Mouse (Mus musculus): ENCODE results near the gene Vps35l.

Vps35l gene

GRCm38 (mm10) chr7:118775991-118776390 is 36.0 kb downstream of the Vps35l start:
- no peak for TF ChIP-seq NANOG (IDR thresholded peaks at IDR 0.05; ENCODE audit: borderline replicate concordance, low read length)
- TF ChIP-seq CTCF (conservative IDR thresholded peaks at IDR 0.05; ENCODE audit: low read length): no peak
- TF ChIP-seq POU5F1 (IDR thresholded peaks at IDR 0.05; ENCODE audit: borderline replicate concordance, low read length): no peak
- Histone ChIP-seq H3K4me3 (replicated peaks; ENCODE audit: low read length) (0 out of 2 replicates have a peak overlapping the region, but pooled peaks have one; percentile 5), H3K36me3 (ENCODE audit: insufficient read depth, low read length) (peaks cover 43% of the 10 kb centered on the region), H3K27me3 (ENCODE audit: insufficient read depth, low read length) (no peaks in the 10 kb centered on the region), H3K9me3 (ENCODE audit: low read length) (no peaks in the 10 kb centered on the region), H3K4me1 (replicated peaks; ENCODE audit: low read depth, low read length) (peaks cover 29% of the 10 kb centered on the region)

GRCm38 (mm10) chr7:118776491-118776890 is 36.5 kb downstream of the Vps35l start:
- TF ChIP-seq CTCF (conservative IDR thresholded peaks at IDR 0.05; ENCODE audit: low read length) (no peak), NANOG (IDR thresholded peaks at IDR 0.05; ENCODE audit: borderline replicate concordance, low read length) (no peak), POU5F1 (IDR thresholded peaks at IDR 0.05; ENCODE audit: borderline replicate concordance, low read length) (no peak)
- Histone ChIP-seq H3K4me1 (replicated peaks; ENCODE audit: low read depth, low read length) (peaks cover 29% of the 10 kb centered on the region), H3K9me3 (ENCODE audit: low read length) (no peaks in the 10 kb centered on the region), H3K27me3 (ENCODE audit: insufficient read depth, low read length) (no peaks in the 10 kb centered on the region), H3K4me3 (replicated peaks; ENCODE audit: low read length) (no peak overlapping the region), H3K36me3 (ENCODE audit: insufficient read depth, low read length) (peaks cover 47% of the 10 kb centered on the region)

GRCm38 (mm10) chr7:118777598-118778394 is 37.8 kb downstream of the Vps35l start:
- peaks cover 52% of the 10 kb centered on the region for H3K36me3 ChIP-seq (ENCODE audit: insufficient read depth, low read length)
- no peaks in the 10 kb centered on the region for H3K9me3 ChIP-seq (ENCODE audit: low read length)
- H3K4me1 ChIP-seq (replicated peaks; ENCODE audit: low read depth, low read length): peaks cover 23% of the 10 kb centered on the region
- H3K4me3 ChIP-seq (replicated peaks; ENCODE audit: low read length): no peak overlapping the region
- TF ChIP-seq POU5F1 (IDR thresholded peaks at IDR 0.05; ENCODE audit: borderline replicate concordance, low read length): no peak
- TF ChIP-seq CTCF (conservative IDR thresholded peaks at IDR 0.05; ENCODE audit: low read length): no peak
- TF ChIP-seq NANOG (IDR thresholded peaks at IDR 0.05; ENCODE audit: borderline replicate concordance, low read length): no peak
- no peaks in the 10 kb centered on the region for H3K27me3 ChIP-seq (ENCODE audit: insufficient read depth, low read length)

GRCm38 (mm10) chr7:118778561-118778960 is 38.5 kb downstream of the Vps35l start:
- Histone ChIP-seq H3K9me3 (ENCODE audit: low read length) (no peaks in the 10 kb centered on the region), H3K36me3 (ENCODE audit: insufficient read depth, low read length) (peaks cover 53% of the 10 kb centered on the region), H3K4me1 (replicated peaks; ENCODE audit: low read depth, low read length) (peaks cover 19% of the 10 kb centered on the region), H3K27me3 (ENCODE audit: insufficient read depth, low read length) (no peaks in the 10 kb centered on the region), H3K4me3 (replicated peaks; ENCODE audit: low read length) (no peak overlapping the region)
- TF ChIP-seq CTCF (conservative IDR thresholded peaks at IDR 0.05; ENCODE audit: low read length): no peak
- TF ChIP-seq POU5F1 (IDR thresholded peaks at IDR 0.05; ENCODE audit: borderline replicate concordance, low read length): no peak

- Histone ChIP-seq H3K9me3 (ENCODE audit: low read length) (no peaks in the 10 kb centered on the region), H3K4me1 (replicated peaks; ENCODE audit: low read depth, low read length) (peaks cover 17% of the 10 kb centered on the region), H3K4me3 (replicated peaks; ENCODE audit: low read length) (no peak overlapping the region), H3K27me3 (ENCODE audit: insufficient read depth, low read length) (no peaks in the 10 kb centered on the region), H3K36me3 (ENCODE audit: insufficient read depth, low read length) (peaks cover 42% of the 10 kb centered on the region)
- TF ChIP-seq NANOG (IDR thresholded peaks at IDR 0.05; ENCODE audit: borderline replicate concordance, low read length) (no peak), CTCF (conservative IDR thresholded peaks at IDR 0.05; ENCODE audit: low read length) (no peak), POU5F1 (IDR thresholded peaks at IDR 0.05; ENCODE audit: borderline replicate concordance, low read length) (no peak)
These were observed 43.4 kb downstream of the Vps35l start for GRCm38 (mm10) chr7:118783305-118784001.

GRCm38 (mm10) chr7:118786091-118786490 is 46.1 kb downstream of the Vps35l start:
- no peak for TF ChIP-seq POU5F1 (IDR thresholded peaks at IDR 0.05; ENCODE audit: borderline replicate concordance, low read length)
- no peak for TF ChIP-seq CTCF (conservative IDR thresholded peaks at IDR 0.05; ENCODE audit: low read length)
- no peak for TF ChIP-seq NANOG (IDR thresholded peaks at IDR 0.05; ENCODE audit: borderline replicate concordance, low read length)
- peaks cover 28% of the 10 kb centered on the region for H3K4me1 ChIP-seq (replicated peaks; ENCODE audit: low read depth, low read length)
- no peaks in the 10 kb centered on the region for H3K9me3 ChIP-seq (ENCODE audit: low read length)
- peaks cover 29% of the 10 kb centered on the region for H3K36me3 ChIP-seq (ENCODE audit: insufficient read depth, low read length)
- H3K27me3 ChIP-seq (ENCODE audit: insufficient read depth, low read length): no peaks in the 10 kb centered on the region
- no peak overlapping the region for H3K4me3 ChIP-seq (replicated peaks; ENCODE audit: low read length)

GRCm38 (mm10) chr7:118787326-118787725 is 47.3 kb downstream of the Vps35l start:
- Histone ChIP-seq H3K9me3 (ENCODE audit: low read length) (no peaks in the 10 kb centered on the region), H3K4me1 (replicated peaks; ENCODE audit: low read depth, low read length) (peaks cover 28% of the 10 kb centered on the region), H3K27me3 (ENCODE audit: insufficient read depth, low read length) (no peaks in the 10 kb centered on the region), H3K4me3 (replicated peaks; ENCODE audit: low read length) (no peak overlapping the region), H3K36me3 (ENCODE audit: insufficient read depth, low read length) (peaks cover 30% of the 10 kb centered on the region)
- TF ChIP-seq NANOG (IDR thresholded peaks at IDR 0.05; ENCODE audit: borderline replicate concordance, low read length) (no peak), POU5F1 (IDR thresholded peaks at IDR 0.05; ENCODE audit: borderline replicate concordance, low read length) (no peak), CTCF (conservative IDR thresholded peaks at IDR 0.05; ENCODE audit: low read length) (no peak)

- Histone ChIP-seq H3K27me3 (ENCODE audit: insufficient read depth, low read length) (no peaks in the 10 kb centered on the region), H3K9me3 (ENCODE audit: low read length) (no peaks in the 10 kb centered on the region), H3K4me3 (replicated peaks; ENCODE audit: low read length) (no peak overlapping the region), H3K36me3 (ENCODE audit: insufficient read depth, low read length) (peaks cover 30% of the 10 kb centered on the region), H3K4me1 (replicated peaks; ENCODE audit: low read depth, low read length) (peaks cover 28% of the 10 kb centered on the region)
- TF ChIP-seq CTCF (conservative IDR thresholded peaks at IDR 0.05; ENCODE audit: low read length): peak; percentile 11; the same call in 1 of the 2 replicates
- no peak for TF ChIP-seq NANOG (IDR thresholded peaks at IDR 0.05; ENCODE audit: borderline replicate concordance, low read length)
These were observed 48.5 kb downstream of the Vps35l start for GRCm38 (mm10) chr7:118788481-118788880.

Data from E14TG2a.4 (cell line).